8 mouse cellular contexts compared by ENCODE assay signal in genomic region chr1:159812820-159813411, GRCm38 (mm10).
DNase-seq lines count a peak whose midpoint lies in the region; ATAC-seq and TF ChIP-seq lines count a peak whose summit lies in the region.

No protein-coding gene starts in this region.

- peaks cover 8 to 25% of the 10 kb centered on the region in 2 experiments for H3K4me1 ChIP-seq in CH12.LX (ENCODE audit: control insufficient read depth in 1 of 2, insufficient read depth in 2 of 2)
- no peaks in the 10 kb centered on the region; the same call in 1 of the 2 replicates for H3K4me1 ChIP-seq in liver, embryonic 11.5 days (replicated peaks; ENCODE audit: control insufficient read depth, insufficient read depth, low read length)

- TF ChIP-seq POLR2A in CH12.LX (IDR thresholded peaks at IDR 0.05; ENCODE audit: low read depth, low read length) = no peak

- dilution Hi-C loops in CH12.LX (cut with MboI; ENCODE audit: extremely low pct_ligation_motif_present, extremely low pct_unique_long_range_greater_than_20kb, low sequenced_read_pairs) = no loop called here

- 9% methylated on average over 7 of the region's 8 CpGs for WGBS in liver, embryonic 11.5 days

- no peaks in the 10 kb centered on the region for H3K36me3 ChIP-seq in CH12.LX (replicated peaks in 1 of 2; ENCODE audit: control insufficient read depth in 1 of 2, insufficient read depth in 1 of 2, low read length in 1 of 2)
- H3K36me3 ChIP-seq in liver, embryonic 11.5 days (ENCODE audit: control insufficient read depth, insufficient read depth, low read length) = no peaks in the 10 kb centered on the region

- ATAC-seq in liver, embryonic 11.5 days (replicated peaks; ENCODE audit: low FRiP score) = peak; percentile 70

- H3K27ac ChIP-seq in CH12.LX (ENCODE audit: insufficient read depth, low read depth) = no peak overlapping the region
- no peak overlapping the region for H3K27ac ChIP-seq in liver, embryonic 11.5 days (ENCODE audit: low read depth, low read length)

- no peak for TF ChIP-seq RAD21 in CH12.LX (IDR thresholded peaks at IDR 0.05; ENCODE audit: low read depth, low read length)

- no peak for TF ChIP-seq CTCF in CH12.LX (conservative IDR thresholded peaks at IDR 0.05 in 1 of 2, IDR thresholded peaks at IDR 0.05 in 1 of 2; ENCODE audit: low read depth in 2 of 2, low read length in 2 of 2)

- peak overlapping the region; percentile 85 for H3K4me2 ChIP-seq in CH12.LX (ENCODE audit: insufficient read depth, low read depth, poor library complexity, severe bottlenecking)
- peak overlapping the region; percentile 26; the same call in 1 of the 2 replicates for H3K4me2 ChIP-seq in liver, embryonic 11.5 days

- TF ChIP-seq EP300 in CH12.LX (IDR thresholded peaks at IDR 0.05; ENCODE audit: low read length) = peak; percentile 25; the same call in 1 of the 2 replicates

- H3K79me2 ChIP-seq in CH12.LX (replicated peaks; ENCODE audit: control insufficient read depth, extremely low read depth, insufficient read depth, poor library complexity, severe bottlenecking) = no peaks in the 10 kb centered on the region

- no peak overlapping the region for H3K9ac ChIP-seq in CH12.LX (ENCODE audit: insufficient read depth, low read depth)
- no peak overlapping the region for H3K9ac ChIP-seq in liver, embryonic 11.5 days (ENCODE audit: low read depth, low read length)

- H3K27me3 ChIP-seq in CH12.LX (replicated peaks) = peaks cover 3% of the 10 kb centered on the region
- no peaks in the 10 kb centered on the region for H3K27me3 ChIP-seq in liver, embryonic 11.5 days (replicated peaks; ENCODE audit: control insufficient read depth, insufficient read depth, low read length)

- in situ Hi-C loops in CH12.LX (cut with MboI; ENCODE audit: low pct_ligation_motif_present, low pct_unique_long_range_greater_than_20kb, low sequenced_read_pairs) = no loop called here

- no peaks in the 10 kb centered on the region for H3K9me3 ChIP-seq in CH12.LX (replicated peaks; ENCODE audit: low read length)
- no peaks in the 10 kb centered on the region for H3K9me3 ChIP-seq in liver, embryonic 11.5 days (ENCODE audit: control insufficient read depth, low read length)

- intact Hi-C loops in heart, postnatal 10 days (cut with DNase I) = no loop called here

- peak; percentile 76 for DNase-seq in CH12.LX (ENCODE audit: extremely low read depth)
- DNase-seq in embryo, embryonic 10.5 days (ENCODE audit: low spot score) = peak; percentile 45
- DNase-seq in heart, postnatal 10 days = peak; percentile 10 to 21
- no peak for DNase-seq in liver, embryonic 11.5 days (ENCODE audit: low spot score)
- DNase-seq in monocyte, adult 2 months (ENCODE audit: low read depth in 1 of 2, low spot score in 2 of 2) = peak; percentile 51 to 57
- no peak for DNase-seq in layer of hippocampus, adult 9-11 months
- no peak for DNase-seq in testis, postnatal 14 days (ENCODE audit: low spot score)
- no peak for DNase-seq in layer of hippocampus, postnatal 14 days (ENCODE audit: low spot score in 2 of 2)

- peak overlapping the region in 1 of 3 experiments; percentile 32 for H3K4me3 ChIP-seq in CH12.LX (replicated peaks in 1 of 3; ENCODE audit: low read depth in 2 of 3, low read length in 2 of 3, poor library complexity in 1 of 3)
- no peak overlapping the region for H3K4me3 ChIP-seq in liver, embryonic 11.5 days (ENCODE audit: low read depth, low read length)

TF ChIP-seq in CH12.LX, 34 proteins besides CTCF, POLR2A, EP300 and RAD21:
- TF ChIP-seq HCFC1 (IDR thresholded peaks at IDR 0.05; ENCODE audit: low read depth, low read length) = no peak
- peak; percentile 44; the same call in 1 of the 2 replicates for TF ChIP-seq IRF4 (IDR thresholded peaks at IDR 0.05; ENCODE audit: low read depth, low read length)
- peak; percentile 59 for TF ChIP-seq BHLHE40 (IDR thresholded peaks at IDR 0.05; ENCODE audit: low read depth, low read length)
- TF ChIP-seq KAT2A (IDR thresholded peaks at IDR 0.05; ENCODE audit: insufficient replicate concordance, low read length) = no peak
- TF ChIP-seq E2F4 (IDR thresholded peaks at IDR 0.05; ENCODE audit: insufficient replicate concordance, low read depth, low read length) = no peak
- no peak for TF ChIP-seq MAFK (IDR thresholded peaks at IDR 0.05; ENCODE audit: insufficient replicate concordance, low read length)
- TF ChIP-seq UBTF (IDR thresholded peaks at IDR 0.05; ENCODE audit: low read depth, low read length) = no peak
- peak; percentile 74 for TF ChIP-seq USF1 (IDR thresholded peaks at IDR 0.05; ENCODE audit: low read depth, low read length)
- TF ChIP-seq ZKSCAN1 (IDR thresholded peaks at IDR 0.05; ENCODE audit: borderline replicate concordance, low read depth, low read length) = no peak
- TF ChIP-seq ZNF384 (IDR thresholded peaks at IDR 0.05; ENCODE audit: low read depth, low read length) = no peak
- no peak for TF ChIP-seq SMC3 (IDR thresholded peaks at IDR 0.05; ENCODE audit: low read depth, low read length)
- TF ChIP-seq RCOR1 (conservative IDR thresholded peaks at IDR 0.05; ENCODE audit: low read depth, low read length) = no peak
- TF ChIP-seq ZMIZ1 (IDR thresholded peaks at IDR 0.05; ENCODE audit: low read depth, low read length) = no peak
- TF ChIP-seq CHD2 (IDR thresholded peaks at IDR 0.05; ENCODE audit: low read length) = no peak
- TF ChIP-seq SIN3A (IDR thresholded peaks at IDR 0.05; ENCODE audit: low read length) = peak; percentile 84
- TF ChIP-seq NELFE (IDR thresholded peaks at IDR 0.05; ENCODE audit: low read depth, low read length) = no peak
- TF ChIP-seq PAX5 (IDR thresholded peaks at IDR 0.05; ENCODE audit: low read length) = no peak
- peak; percentile 80 for TF ChIP-seq MAX (IDR thresholded peaks at IDR 0.05; ENCODE audit: low read length)
- TF ChIP-seq TCF12 (IDR thresholded peaks at IDR 0.05; ENCODE audit: low read depth, low read length) = 0 out of 2 replicates have a peak, but pooled peaks have one; percentile 48
- TF ChIP-seq MEF2A (IDR thresholded peaks at IDR 0.05; ENCODE audit: borderline replicate concordance, low read depth, low read length) = no peak
- TF ChIP-seq MAZ (IDR thresholded peaks at IDR 0.05; ENCODE audit: low read depth, low read length) = peak; percentile 63; the same call in 1 of the 2 replicates
- peak; percentile 69 for TF ChIP-seq USF2 (conservative IDR thresholded peaks at IDR 0.05; ENCODE audit: low read depth, low read length)
- no peak for TF ChIP-seq POLR2AphosphoS2 (IDR thresholded peaks at IDR 0.05; ENCODE audit: low read depth, low read length)
- TF ChIP-seq JUN (IDR thresholded peaks at IDR 0.05; ENCODE audit: insufficient read depth, low read depth, low read length) = peak; percentile 21; the same call in 1 of the 2 replicates
- no peak for TF ChIP-seq GABPA (IDR thresholded peaks at IDR 0.05; ENCODE audit: insufficient replicate concordance, low read depth, low read length)
- TF ChIP-seq CHD1 (IDR thresholded peaks at IDR 0.05; ENCODE audit: low read depth, low read length) = no peak
- no peak for TF ChIP-seq TBP (conservative IDR thresholded peaks at IDR 0.05; ENCODE audit: low read depth, low read length)
- TF ChIP-seq MYC (IDR thresholded peaks at IDR 0.05; ENCODE audit: low read depth, low read length) = peak; percentile 72; the same call in 1 of the 2 replicates
- TF ChIP-seq ETS1 (conservative IDR thresholded peaks at IDR 0.05; ENCODE audit: low read depth, low read length) = peak; percentile 51; the same call in 1 of the 2 replicates
- TF ChIP-seq ELF1 (IDR thresholded peaks at IDR 0.05; ENCODE audit: low read depth, low read length) = peak; percentile 64
- TF ChIP-seq MXI1 (IDR thresholded peaks at IDR 0.05; ENCODE audit: low read depth, low read length) = peak; percentile 52; the same call in 1 of the 2 replicates
- TF ChIP-seq JUND (conservative IDR thresholded peaks at IDR 0.05; ENCODE audit: low read depth, low read length) = 0 out of 2 replicates have a peak, but pooled peaks have one; percentile 45
- no peak for TF ChIP-seq NRF1 (IDR thresholded peaks at IDR 0.05; ENCODE audit: low read depth, low read length)
- no peak for TF ChIP-seq ZC3H11A (IDR thresholded peaks at IDR 0.05; ENCODE audit: low read depth, low read length)

Comparison
In these comparisons a context has a peak if more than half of its experiments do, and no peak if none do; other contexts are left out.
1. DNase-seq: peak in CH12.LX (single experiment), embryo, embryonic 10.5 days (single experiment), heart, postnatal 10 days (2 of 2) and monocyte, adult 2 months (2 of 2); none in liver, embryonic 11.5 days (single experiment), layer of hippocampus, adult 9-11 months (single experiment), testis, postnatal 14 days (single experiment) and layer of hippocampus, postnatal 14 days (0 of 2).